Mouse (Mus musculus): ENCODE data around the gene Scrn2.

- TF ChIP-seq GATA1 (IDR thresholded peaks at IDR 0.05; ENCODE audit: low read length) (no peak), TAL1 (IDR thresholded peaks at IDR 0.05; ENCODE audit: low read length) (no peak)
These were observed 10.4 kb upstream of the Scrn2 start for GRCm38 (mm10) chr11:97019345-97019708.
